Mouse (Mus musculus) cortical plate, adult 2 months (tissue): ENCODE data around the gene Vmn2r113. TPM values are rescaled to one million over a fixed set of nuclear protein-coding genes. Genes with fewer than 3 reads are reported as not detected.
"Not testable (repeated sequence)": the region's sequence is repeated elsewhere in the genome, so short reads cannot be mapped to it uniquely, and the experiment has no call there.

Source experiments
- H3K27ac ChIP-seq: fragments of 200-500 bp; 2 replicates; pipeline ENCODE4 v1.5.1; 2012; ENCODE audit warnings: low read length, control low read depth, inconsistent platforms; ENCODE audit not compliant: insufficient read depth
- H3K4me1 ChIP-seq: fragments of 200-500 bp; 2 replicates; pipeline ENCODE4 v1.6.1; 2011; ENCODE audit warnings: low read length; ENCODE audit not compliant: control insufficient read depth, insufficient read depth
- H3K4me3 ChIP-seq: fragments of 200-500 bp; 2 replicates; pipeline ENCODE4 v1.5.1; 2011; ENCODE audit warnings: mild to moderate bottlenecking, low read length, control low read depth; ENCODE audit not compliant: insufficient read depth
- polyA plus RNA-seq: library from polyadenylated mRNA; depleted of rRNA; stranded (reverse); fragments of >200 nt; gene quantifications from 2 replicates; pipeline ENCODE4 v1.2.3, GENCODE M21; 2012; rRNA removed

Gene Vmn2r113
- not detected in 2 replicates for polyA plus RNA-seq

DNA sequence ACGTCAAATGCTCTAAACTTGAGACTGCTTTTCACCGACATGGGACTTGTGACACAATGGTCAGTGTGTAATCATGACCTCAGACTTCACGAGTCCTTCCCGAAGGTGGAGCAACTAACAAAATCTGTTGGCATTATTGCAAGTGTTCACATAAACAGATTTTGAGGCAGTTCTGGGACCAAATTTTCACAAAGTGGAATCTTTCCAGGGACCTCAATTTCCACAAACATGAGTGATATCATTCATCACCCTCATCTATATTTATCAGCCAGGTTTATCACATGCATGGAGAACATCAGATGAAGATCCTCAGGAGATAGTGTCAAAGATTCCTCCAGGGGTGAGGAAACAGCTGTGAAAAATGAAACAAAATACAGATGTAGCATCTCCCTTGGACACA lies at the start of gene Vmn2r113:
TSS of gene Vmn2r113 (plus strand) at position 301 of the 400 bp plus-strand sequence.
- H3K27ac ChIP-seq, H3K4me3 ChIP-seq, H3K4me1 ChIP-seq: not testable (repeated sequence)

Other genes with a start within 250 kb of the Vmn2r113 start
- gene Zfp945, start 75.8 kb upstream of the Vmn2r113 start, polyA plus RNA-seq: 9.0 and 10.2 TPM in 2 replicates
- gene Vmn2r-ps130, start 118.2 kb downstream of the Vmn2r113 start, polyA plus RNA-seq: not detected in 2 replicates